Mouse (Mus musculus): ENCODE results near the gene Carmil1.

DNA sequence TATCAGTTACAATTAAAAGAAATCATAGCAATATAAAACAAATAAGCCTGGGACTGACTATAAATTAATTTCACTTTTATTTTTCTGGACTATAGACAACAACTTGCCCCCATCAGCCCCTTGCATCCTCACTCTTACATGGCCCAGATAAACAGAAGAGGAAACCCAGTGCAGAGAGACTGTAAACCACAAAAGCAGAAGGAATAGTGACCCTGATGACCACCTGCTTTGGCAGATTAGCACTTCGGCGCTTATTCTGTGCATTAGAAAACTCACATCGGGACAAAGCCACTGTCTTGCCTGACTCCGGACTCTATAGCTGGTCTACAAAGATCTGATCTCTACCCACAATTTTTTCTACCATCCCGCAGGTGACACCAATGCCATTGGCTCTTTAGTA lies 188.5 kb downstream of the Carmil1 start:
- TF ChIP-seq CTCF (IDR thresholded peaks at IDR 0.05; ENCODE audit: control insufficient read depth, insufficient read depth, insufficient read length) (no peak), FOSL1 (IDR thresholded peaks at IDR 0.05; ENCODE audit: insufficient read depth, low read length, poor library complexity, severe bottlenecking) (no peak), MAX (IDR thresholded peaks at IDR 0.05) (no peak), CEBPB (IDR thresholded peaks at IDR 0.05; ENCODE audit: low read depth) (no peak), MYOD1 (IDR thresholded peaks at IDR 0.05; ENCODE audit: control insufficient read depth, insufficient read length, low read depth) (no peak), MYOG (IDR thresholded peaks at IDR 0.05; ENCODE audit: control insufficient read depth, extremely low read depth, insufficient read length) (no peak)
